Mouse (Mus musculus) megakaryocyte-erythroid progenitor cell, adult 5 weeks (primary cell): ENCODE data around the gene Abcc8. TPM values are rescaled to one million over a fixed set of nuclear protein-coding genes. Genes with fewer than 3 reads are reported as not detected.

Experiments
- polyA plus RNA-seq: library from polyadenylated mRNA; stranded (reverse); fragments of >175 nt; gene quantifications from 2 replicates; pipeline ENCODE4 v1.2.3, GENCODE M21; 2012

Gene Abcc8
- polyA plus RNA-seq, result 0.03 TPM in 2 replicates

GRCm38 (mm10) chr7:46179431-46180275 lies at the start of gene Abcc8:
Gene Abcc8 (minus strand): TSS chr7:46180033.

DNA sequence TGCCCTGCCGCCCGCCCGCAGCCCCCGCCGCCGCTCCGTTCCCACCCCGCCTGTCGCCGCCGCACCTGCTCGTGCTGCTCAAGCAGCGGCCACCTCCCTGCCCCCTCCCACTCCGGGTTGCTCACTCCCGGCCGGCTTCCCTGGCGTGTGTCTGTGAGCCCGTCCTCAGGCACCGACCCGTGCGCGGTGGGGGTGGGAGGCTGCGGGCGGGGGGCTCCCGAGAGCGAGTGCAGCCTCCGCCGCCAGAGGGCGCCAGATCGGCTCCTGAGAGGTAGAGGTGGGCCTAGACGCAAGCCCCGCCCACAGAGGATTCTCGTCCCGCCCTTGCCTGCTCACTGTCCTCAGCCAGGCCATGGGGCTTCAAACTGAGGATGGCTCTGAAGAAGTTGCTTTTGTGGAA lies 79.3 kb downstream of the Abcc8 start, which contains the start of gene Kcnj11:
TSS of gene Kcnj11 (minus strand) at position 202 of the 400 bp plus-strand sequence.

Other genes starting within 250 kb of the Abcc8 start
- not detected in 2 replicates for gene Abcc6, start 149.7 kb downstream of the Abcc8 start, polyA plus RNA-seq
- 67.6 and 83.8 TPM in 2 replicates for gene Nomo1, start 146.3 kb downstream of the Abcc8 start, polyA plus RNA-seq
- 0.13 TPM in 1 of 2 replicates, not detected in the other for gene Kcnj11, start 79.3 kb downstream of the Abcc8 start, polyA plus RNA-seq
- 0.02 TPM in 1 of 2 replicates, not detected in the other for gene Ush1c, start 58.5 kb upstream of the Abcc8 start, polyA plus RNA-seq
- gene Otog, start 61.0 kb upstream of the Abcc8 start, polyA plus RNA-seq, result not detected in 2 replicates
- not detected in 2 replicates for gene Myod1, start 196.4 kb upstream of the Abcc8 start, polyA plus RNA-seq
- gene Kcnc1, start 216.5 kb upstream of the Abcc8 start, polyA plus RNA-seq, result 1.1 and 2.2 TPM in 2 replicates